Mouse (Mus musculus) layer of hippocampus, postnatal 10 days (tissue): Measurements from ENCODE around the gene Cwf19l1. TPM values are rescaled to one million over a fixed set of nuclear protein-coding genes. Genes with fewer than 3 reads are reported as not detected.
A peak's percentile ranks its signal among the peaks of the same experiment; 100 is the strongest.

ENCODE experiments used
- DNase-seq, 2 experiments: peaks; one replicate each; pipeline ENCODE4 v3.0.0; 2021; ENCODE audit warnings: low spot score in 2 of 2
- total RNA-seq, 2 experiments: library from RNA; stranded (reverse); gene quantifications; 2 replicates each; pipeline ENCODE4 v1.2.3; 2021

Gene Cwf19l1
- total RNA-seq, 2 experiments from 2014 or later = 18.9 to 21.3 TPM

- no peak for DNase-seq
Measured at GRCm38 (mm10) chr19:44117793-44118192, 17.9 kb downstream of the Cwf19l1 start.

GRCm38 (mm10) chr19:44111706-44112105, 24.0 kb downstream of the Cwf19l1 start:
- no peak for DNase-seq

GRCm38 (mm10) chr19:44110356-44110755, 25.3 kb downstream of the Cwf19l1 start:
- no peak for DNase-seq

GRCm38 (mm10) chr19:44108996-44109395, 26.7 kb downstream of the Cwf19l1 start:
- no peak for DNase-seq

GRCm38 (mm10) chr19:44107661-44108521, 27.8 kb downstream of the Cwf19l1 start:
- peak in 1 of 2 experiments; percentile 7 for DNase-seq

GRCm38 (mm10) chr19:44106831-44107660, 28.6 kb downstream of the Cwf19l1 start, which contains the start of gene Chuk:
Chuk (minus strand) TSS chr19:44107480.
- DNase-seq = peak; percentile 94 to 95

GRCm38 (mm10) chr19:44104393-44104792, 31.3 kb downstream of the Cwf19l1 start:
- no peak for DNase-seq

GRCm38 (mm10) chr19:44103001-44103400, 32.7 kb downstream of the Cwf19l1 start:
- no peak for DNase-seq

GRCm38 (mm10) chr19:44100840-44101239, 34.8 kb downstream of the Cwf19l1 start:
- DNase-seq = no peak

GRCm38 (mm10) chr19:44086278-44086677, 49.4 kb downstream of the Cwf19l1 start:
- no peak for DNase-seq

- no peak for DNase-seq
Measured at GRCm38 (mm10) chr19:44080920-44081319, 54.8 kb downstream of the Cwf19l1 start.

- DNase-seq = no peak
Measured at GRCm38 (mm10) chr19:44080023-44080422, 55.7 kb downstream of the Cwf19l1 start.

- no peak for DNase-seq
Measured at GRCm38 (mm10) chr19:44077024-44077423, 58.7 kb downstream of the Cwf19l1 start.

GRCm38 (mm10) chr19:44076457-44076856, 59.2 kb downstream of the Cwf19l1 start:
- no peak for DNase-seq

GRCm38 (mm10) chr19:44074986-44075385, 60.7 kb downstream of the Cwf19l1 start:
- DNase-seq = no peak

GRCm38 (mm10) chr19:44071166-44071565, 64.5 kb downstream of the Cwf19l1 start:
- DNase-seq = no peak

- DNase-seq = no peak
Measured at GRCm38 (mm10) chr19:44069914-44070232, 65.8 kb downstream of the Cwf19l1 start.

GRCm38 (mm10) chr19:44069121-44069913, 66.4 kb downstream of the Cwf19l1 start, which contains the start of gene Erlin1:
Erlin1 (minus strand) TSS chr19:44069785.
- DNase-seq = peak; percentile 92 to 95

- no peak for DNase-seq
Measured at GRCm38 (mm10) chr19:44068232-44068631, 67.4 kb downstream of the Cwf19l1 start.

- DNase-seq = no peak
Measured at GRCm38 (mm10) chr19:44067323-44068049, 68.2 kb downstream of the Cwf19l1 start.

GRCm38 (mm10) chr19:44064734-44065133, 70.9 kb downstream of the Cwf19l1 start:
- no peak for DNase-seq
